Mouse (Mus musculus) brain, embryonic 14.5 days (tissue): Measurements from ENCODE around the gene B3gnt4. TPM values are rescaled to one million over a fixed set of nuclear protein-coding genes. Genes with fewer than 3 reads are reported as not detected.

Source experiments
- DNase-seq: peaks from one replicate; pipeline ENCODE4 v3.0.0-alpha.2; 2011; ENCODE audit warnings: low read depth
- CTCF ChIP-seq: fragments of 200-500 bp; IDR thresholded peaks from 2 replicates; pipeline ENCODE4 v1.5.1; 2012; ENCODE audit warnings: inconsistent platforms, mild to moderate bottlenecking, moderate library complexity, borderline replicate concordance; ENCODE audit not compliant: insufficient read depth, insufficient read length; ENCODE audit errors: extremely low read depth
- POLR2A ChIP-seq: fragments of 200-500 bp; IDR thresholded peaks from 2 replicates; pipeline ENCODE4 v1.6.1; 2012; ENCODE audit warnings: mild to moderate bottlenecking, inconsistent platforms, borderline replicate concordance; ENCODE audit not compliant: poor library complexity, insufficient read depth, insufficient read length, severe bottlenecking; ENCODE audit errors: extremely low read depth
- polyA plus RNA-seq: library from polyadenylated mRNA; depleted of rRNA; stranded (reverse); fragments of >200 nt; gene quantifications from 2 replicates; pipeline ENCODE4 v1.2.3, GENCODE M21; 2012; rRNA removed

Gene B3gnt4
- polyA plus RNA-seq, 1 experiment: 2.5 TPM

GRCm38 (mm10) chr5:123525916-123526495, 15.7 kb downstream of the B3gnt4 start:
- TF ChIP-seq POLR2A: no peak
- no peak for DNase-seq

DNA sequence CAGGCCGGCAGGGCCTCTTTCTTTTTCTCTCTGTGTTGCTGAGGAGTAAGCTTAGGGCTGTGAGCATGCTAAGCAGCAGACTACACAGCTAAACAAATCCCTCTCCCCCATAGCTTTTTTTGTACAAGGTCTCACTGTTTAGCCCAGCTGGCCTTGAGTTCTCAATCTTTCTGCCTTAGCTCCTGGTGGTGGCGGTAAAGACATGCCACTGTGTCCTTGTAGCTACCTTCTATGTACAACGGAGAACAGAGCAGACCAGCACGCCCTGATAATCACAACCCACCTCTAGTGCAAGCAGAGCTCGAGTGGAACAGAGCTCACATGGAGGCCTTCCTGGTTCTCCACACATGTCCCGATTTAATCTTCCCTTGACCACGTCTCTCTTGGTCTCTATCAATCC, 18.4 kb downstream of the B3gnt4 start:
- TF ChIP-seq POLR2A (no peak), CTCF (no peak)
- no peak for DNase-seq

- TF ChIP-seq CTCF (no peak), POLR2A (no peak)
- DNase-seq: no peak
Observed at GRCm38 (mm10) chr5:123530056-123530455, 19.8 kb downstream of the B3gnt4 start.

- no peak for DNase-seq
- TF ChIP-seq POLR2A: no peak
- TF ChIP-seq CTCF: no peak
Observed at GRCm38 (mm10) chr5:123533801-123534200, 23.5 kb downstream of the B3gnt4 start.

DNA sequence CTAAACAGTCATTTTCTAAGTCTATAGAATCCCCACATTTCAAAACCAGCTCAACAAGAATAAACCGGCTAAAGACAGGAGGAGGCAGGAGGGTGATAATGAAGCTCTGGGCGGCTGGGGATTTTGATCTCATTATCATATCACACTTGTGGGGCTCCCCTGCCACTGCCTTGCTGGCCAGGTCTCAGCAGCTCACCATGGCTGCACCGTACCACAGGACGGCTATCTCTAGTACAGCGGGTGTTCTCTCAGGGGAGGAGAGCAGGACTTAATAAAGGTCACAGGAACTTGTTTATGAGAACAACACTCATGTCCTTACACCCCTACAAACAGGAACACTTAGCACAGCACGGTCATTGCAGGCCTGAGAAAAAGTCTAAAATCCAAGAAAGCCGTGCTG, 45.4 kb downstream of the B3gnt4 start:
- DNase-seq: no peak
- TF ChIP-seq CTCF: no peak
- TF ChIP-seq POLR2A: no peak

DNA sequence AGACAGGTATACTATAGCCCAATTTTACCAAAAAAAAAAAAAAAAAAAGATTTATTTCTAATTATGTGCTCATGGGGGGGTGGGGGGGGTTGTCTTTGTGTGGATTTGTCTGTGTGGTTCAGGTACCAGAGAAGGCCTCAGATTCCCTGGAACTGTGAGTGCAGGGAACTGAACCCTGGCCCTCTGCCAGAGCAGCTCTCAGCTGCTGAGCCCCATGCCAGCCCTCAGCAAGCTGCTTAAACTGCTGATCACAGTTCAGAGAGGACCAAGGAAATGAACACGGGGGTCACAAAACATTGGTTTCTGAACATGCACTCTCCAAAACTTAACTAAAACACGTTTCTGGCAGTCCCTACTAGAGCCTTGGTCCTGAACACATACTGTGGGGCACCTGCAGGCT, 46.2 kb downstream of the B3gnt4 start:
- DNase-seq: peak; percentile 33
- TF ChIP-seq POLR2A (no peak), CTCF (no peak)

GRCm38 (mm10) chr5:123559588-123559987, 49.3 kb downstream of the B3gnt4 start:
- DNase-seq: no peak
- TF ChIP-seq POLR2A (no peak), CTCF (no peak)

DNA sequence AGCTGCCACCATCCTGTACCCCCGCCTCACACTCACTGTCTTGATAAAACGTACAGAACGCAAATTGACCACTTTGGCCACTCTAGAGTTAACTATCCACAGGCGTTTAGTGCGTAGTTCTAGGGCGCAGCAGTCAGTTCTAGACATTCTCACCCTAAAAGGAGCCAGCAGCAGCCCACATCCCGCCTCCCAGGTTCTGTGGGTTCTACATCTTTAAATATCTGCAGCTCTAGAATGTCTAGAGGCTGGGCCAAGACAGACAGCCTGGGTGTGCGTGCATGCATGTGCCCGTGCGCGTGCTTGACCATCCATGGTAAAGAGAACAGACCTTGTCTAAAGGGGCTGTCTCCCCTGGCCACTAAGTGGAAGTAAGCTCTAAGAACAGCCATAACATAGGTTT, 50.9 kb downstream of the B3gnt4 start:
- TF ChIP-seq POLR2A (no peak), CTCF (no peak)
- no peak for DNase-seq

Other genes with a start within 250 kb of the B3gnt4 start
- gene Bcl7a, start 166.6 kb upstream of the B3gnt4 start, polyA plus RNA-seq: 46.4 and 53.2 TPM in 2 replicates
- 37.5 TPM in 2 replicates for gene Mlxip, start 115.7 kb upstream of the B3gnt4 start, polyA plus RNA-seq
- 0.20 and 0.38 TPM in 2 replicates for gene Lrrc43, start 21.2 kb upstream of the B3gnt4 start, polyA plus RNA-seq
- not detected in 2 replicates for gene Il31, start 21.0 kb upstream of the B3gnt4 start, polyA plus RNA-seq
- gene Diablo, start 13.7 kb downstream of the B3gnt4 start, polyA plus RNA-seq: 97.2 and 121 TPM in 2 replicates
- gene Gm49027, start 15.0 kb downstream of the B3gnt4 start, polyA plus RNA-seq: 10.2 and 10.3 TPM in 2 replicates
- gene Vps33a, start 62.6 kb downstream of the B3gnt4 start, polyA plus RNA-seq: 32.4 and 45.6 TPM in 2 replicates
- 73.9 and 94.8 TPM in 2 replicates for gene Clip1, start 174.2 kb downstream of the B3gnt4 start, polyA plus RNA-seq
- 79.2 and 91.8 TPM in 2 replicates for gene Zcchc8, start 210.6 kb downstream of the B3gnt4 start, polyA plus RNA-seq
- gene Rsrc2, start 239.0 kb downstream of the B3gnt4 start, polyA plus RNA-seq: 112 and 115 TPM in 2 replicates
- gene Kntc1, start 239.3 kb downstream of the B3gnt4 start, polyA plus RNA-seq: 10.3 and 17.5 TPM in 2 replicates